In the genomic region with DNA sequence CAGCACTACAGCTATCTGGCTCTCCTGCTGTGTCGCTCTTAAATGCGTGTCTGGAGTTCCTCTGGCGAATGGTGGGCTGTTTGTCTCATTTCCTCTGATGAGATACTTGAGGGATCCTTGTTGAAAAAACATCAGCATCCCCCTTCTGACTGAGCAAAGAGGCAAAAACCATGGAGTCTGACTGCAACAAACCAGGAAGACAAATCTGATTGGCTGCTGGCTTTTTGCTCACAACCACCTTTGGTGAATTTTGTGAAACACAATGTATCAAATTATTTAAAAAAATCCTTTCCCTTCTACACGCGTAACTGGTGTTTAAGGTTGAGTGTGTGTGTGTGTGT, we compare ENCODE assay signal across 7 mouse cellular contexts. TPM values are rescaled to one million over a fixed set of nuclear protein-coding genes. Genes with fewer than 3 reads are reported as not detected.
DNase-seq lines count a peak whose midpoint lies in the region; ATAC-seq and TF ChIP-seq lines count a peak whose summit lies in the region.

No protein-coding gene starts in this region.

- WGBS in forebrain, embryonic 11.5 days, result 9% methylated on average over 5 of the region's 5 CpGs
- WGBS in liver, embryonic 14.5 days (ENCODE audit: insufficient replicate concordance), result 7% methylated on average over 5 of the region's 5 CpGs

- DNase-seq in thymus, postnatal 0 days (ENCODE audit: low spot score), result peak; percentile 53
- DNase-seq in thymus, postnatal 14 days, result no peak
- DNase-seq in forebrain, embryonic 11.5 days (ENCODE audit: low spot score), result no peak
- DNase-seq in liver, embryonic 14.5 days (ENCODE audit: low read depth in 3 of 3, low spot score in 3 of 3), result no peak
- DNase-seq in right cerebral cortex, postnatal 36 days (ENCODE audit: low spot score in 2 of 2), result no peak
- DNase-seq in MN1 (ENCODE audit: low spot score), result no peak
- no peak for DNase-seq in cerebellum, postnatal 25 days

- H3K4me2 ChIP-seq in forebrain, embryonic 11.5 days (ENCODE audit: low read depth, low read length, severe bottlenecking), result peak overlapping the region; percentile 81
- peak overlapping the region; percentile 91 for H3K4me2 ChIP-seq in liver, embryonic 14.5 days (ENCODE audit: low read depth)

- H3K4me1 ChIP-seq in forebrain, embryonic 11.5 days (replicated peaks; ENCODE audit: control insufficient read depth, insufficient read depth, low read length), result peaks cover 3% of the 10 kb centered on the region; the same call in 1 of the 2 replicates
- peaks cover 6 to 15% of the 10 kb centered on the region in 2 experiments for H3K4me1 ChIP-seq in liver, embryonic 14.5 days (replicated peaks; ENCODE audit: control insufficient read depth in 2 of 2, insufficient read depth in 2 of 2, low read length in 1 of 2)

- peak overlapping the region; percentile 27; the same call in 1 of the 2 replicates for H3K27ac ChIP-seq in forebrain, embryonic 11.5 days (ENCODE audit: low read depth, low read length)
- H3K27ac ChIP-seq in liver, embryonic 14.5 days, result peak overlapping the region; percentile 37

- H3K36me3 ChIP-seq in forebrain, embryonic 11.5 days (ENCODE audit: control insufficient read depth, insufficient read depth, low read length), result no peaks in the 10 kb centered on the region
- H3K36me3 ChIP-seq in liver, embryonic 14.5 days (replicated peaks; ENCODE audit: control insufficient read depth, insufficient read depth, low read depth), result no peaks in the 10 kb centered on the region

- H3K9ac ChIP-seq in forebrain, embryonic 11.5 days (ENCODE audit: low read length), result peak overlapping the region; percentile 66
- H3K9ac ChIP-seq in liver, embryonic 14.5 days (replicated peaks), result peak overlapping the region; percentile 48

- no peaks in the 10 kb centered on the region for H3K9me3 ChIP-seq in forebrain, embryonic 11.5 days (ENCODE audit: control insufficient read depth, low read length)
- no peaks in the 10 kb centered on the region for H3K9me3 ChIP-seq in liver, embryonic 14.5 days (ENCODE audit: control insufficient read depth, low read length)

- peak overlapping the region; percentile 57 for H3K4me3 ChIP-seq in forebrain, embryonic 11.5 days (ENCODE audit: low read depth, low read length)
- H3K4me3 ChIP-seq in liver, embryonic 14.5 days (ENCODE audit: insufficient read depth in 1 of 2, low read depth in 2 of 2, low read length in 2 of 2), result peak overlapping the region; percentile 62 to 73

- TF ChIP-seq CTCF in liver, embryonic 14.5 days (IDR thresholded peaks at IDR 0.05; ENCODE audit: low read depth), result no peak

- ATAC-seq in forebrain, embryonic 11.5 days (replicated peaks; ENCODE audit: low FRiP score), result no peak
- ATAC-seq in liver, embryonic 14.5 days (ENCODE audit: insufficient read depth), result no peak

- no peaks in the 10 kb centered on the region for H3K27me3 ChIP-seq in forebrain, embryonic 11.5 days (ENCODE audit: control insufficient read depth, insufficient read depth, low read length)
- H3K27me3 ChIP-seq in liver, embryonic 14.5 days (ENCODE audit: control insufficient read depth, insufficient read depth, low read length), result no peaks in the 10 kb centered on the region

- TF ChIP-seq EP300 in liver, embryonic 14.5 days (IDR thresholded peaks at IDR 0.05; ENCODE audit: low read depth), result no peak

RNA-seq across cellular contexts. Expression of gene Arsa, which starts 0.8 kb away (rescaled TPM):
- 9.0 and 9.4 TPM in 2 replicates for polyA plus RNA-seq in thymus, postnatal 0 days (2015; fragmentation: Nextera tagmentation; extraction: Ambion mirVana)
- 9.9 and 10.6 TPM in 2 replicates for polyA plus RNA-seq in forebrain, embryonic 11.5 days (2014; fragmentation: Nextera tagmentation; extraction: Ambion mirVana)
- 3.2 and 3.4 TPM in 2 replicates for polyA plus RNA-seq in liver, embryonic 14.5 days (2012; rRNA removed)
- 2.7 and 3.1 TPM in 2 replicates for polyA plus RNA-seq in liver, embryonic 14.5 days (2014; fragmentation: Nextera tagmentation; extraction: Ambion mirVana)

RNA-seq across cellular contexts. Expression of gene Mapk8ip2, which starts 22.7 kb away (rescaled TPM):
- polyA plus RNA-seq in thymus, postnatal 0 days (2015; fragmentation: Nextera tagmentation; extraction: Ambion mirVana), result 0.08 TPM in 1 of 2 replicates, not detected in the other
- 26.0 and 27.4 TPM in 2 replicates for polyA plus RNA-seq in forebrain, embryonic 11.5 days (2014; fragmentation: Nextera tagmentation; extraction: Ambion mirVana)
- polyA plus RNA-seq in liver, embryonic 14.5 days (2012; rRNA removed), result 0.02 and 0.08 TPM in 2 replicates
- not detected in 2 replicates for polyA plus RNA-seq in liver, embryonic 14.5 days (2014; fragmentation: Nextera tagmentation; extraction: Ambion mirVana)

RNA-seq across cellular contexts. Expression of gene Shank3, which starts 23.0 kb away (rescaled TPM):
- 0.23 and 0.39 TPM in 2 replicates for polyA plus RNA-seq in thymus, postnatal 0 days (2015; fragmentation: Nextera tagmentation; extraction: Ambion mirVana)
- 3.8 and 4.9 TPM in 2 replicates for polyA plus RNA-seq in forebrain, embryonic 11.5 days (2014; fragmentation: Nextera tagmentation; extraction: Ambion mirVana)
- 2.0 and 2.1 TPM in 2 replicates for polyA plus RNA-seq in liver, embryonic 14.5 days (2012; rRNA removed)
- 0.39 and 0.63 TPM in 2 replicates for polyA plus RNA-seq in liver, embryonic 14.5 days (2014; fragmentation: Nextera tagmentation; extraction: Ambion mirVana)

RNA-seq across cellular contexts. Expression of gene Chkb, which starts 46.7 kb away (rescaled TPM):
- 62.6 and 70.8 TPM in 2 replicates for polyA plus RNA-seq in thymus, postnatal 0 days (2015; fragmentation: Nextera tagmentation; extraction: Ambion mirVana)
- polyA plus RNA-seq in forebrain, embryonic 11.5 days (2014; fragmentation: Nextera tagmentation; extraction: Ambion mirVana), result 54.5 and 56.0 TPM in 2 replicates
- polyA plus RNA-seq in liver, embryonic 14.5 days (2012; rRNA removed), result 13.7 and 19.3 TPM in 2 replicates
- 18.3 and 20.5 TPM in 2 replicates for polyA plus RNA-seq in liver, embryonic 14.5 days (2014; fragmentation: Nextera tagmentation; extraction: Ambion mirVana)

RNA-seq across cellular contexts. Expression of gene Gm44502, which starts 46.9 kb away (rescaled TPM):
- not detected in 2 replicates for polyA plus RNA-seq in thymus, postnatal 0 days (2015; fragmentation: Nextera tagmentation; extraction: Ambion mirVana)
- polyA plus RNA-seq in forebrain, embryonic 11.5 days (2014; fragmentation: Nextera tagmentation; extraction: Ambion mirVana), result 0.40 TPM in 1 of 2 replicates, not detected in the other
- polyA plus RNA-seq in liver, embryonic 14.5 days (2012; rRNA removed), result 0.19 and 0.58 TPM in 2 replicates
- polyA plus RNA-seq in liver, embryonic 14.5 days (2014; fragmentation: Nextera tagmentation; extraction: Ambion mirVana), result 0.14 and 0.34 TPM in 2 replicates

Comparison
In these comparisons a context has a peak if more than half of its experiments do, and no peak if none do; other contexts are left out.
1. RNA of gene Mapk8ip2, which starts 22.7 kb away (polyA plus RNA-seq): 26.0 to 27.4 TPM in forebrain, embryonic 11.5 days; 0.08 TPM in thymus, postnatal 0 days and 0.02 to 0.08 TPM in liver, embryonic 14.5 days; every median in the first group is over 10 times any median in the second.